Mouse (Mus musculus): ENCODE measurements around the gene Vps13d. TPM values are rescaled to one million over a fixed set of nuclear protein-coding genes. Genes with fewer than 3 reads are reported as not detected.

Vps13d gene
- polyA plus RNA-seq, 1 experiment, result 54.9 TPM

DNA sequence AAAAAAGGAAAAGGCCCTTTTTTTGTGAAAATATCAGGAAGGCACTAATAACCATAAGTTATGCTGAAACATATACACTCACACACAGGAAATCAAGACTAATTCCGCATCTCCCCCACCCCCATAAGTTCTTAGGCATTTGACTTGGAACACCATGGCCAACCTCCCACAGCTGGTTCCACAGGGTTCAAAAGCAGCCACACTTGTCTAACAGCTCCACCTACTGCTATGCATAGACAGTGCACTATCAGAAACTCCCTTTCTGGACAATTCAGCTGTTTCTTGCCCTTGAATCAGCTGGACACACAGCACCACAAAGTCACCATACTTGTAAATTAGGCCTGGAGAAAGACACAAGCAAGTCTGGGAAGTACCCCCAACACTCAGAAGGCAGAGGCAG is 33.6 kb downstream of the Vps13d start:
- no peak for DNase-seq (ENCODE audit: extremely low spot score in 1 of 2, low spot score in 1 of 2)

- peak in 1 of 2 experiments; percentile 76 for DNase-seq (ENCODE audit: extremely low spot score in 1 of 2, low spot score in 1 of 2)
Measured at GRCm38 (mm10) chr4:145155956-145156355, 38.8 kb downstream of the Vps13d start.

DNA sequence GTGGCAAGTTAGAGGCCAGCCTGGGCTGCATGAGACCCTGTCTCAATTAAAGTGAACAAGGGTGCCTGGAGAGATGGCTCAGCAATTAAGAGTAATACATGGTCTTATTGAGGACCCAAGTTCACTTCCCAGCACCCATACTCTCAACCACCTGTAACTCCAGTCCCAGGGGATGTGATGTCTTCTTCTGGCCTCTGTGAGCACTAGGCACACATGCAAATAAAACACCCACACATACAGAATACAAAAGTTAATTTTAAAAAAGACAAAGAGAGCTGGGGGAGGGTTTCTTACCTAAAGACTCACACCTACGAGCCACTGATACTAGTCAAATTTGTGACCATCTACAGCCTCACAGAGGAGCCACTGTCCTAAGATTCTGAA is 43.7 kb downstream of the Vps13d start:
- DNase-seq (ENCODE audit: extremely low spot score in 1 of 2, low spot score in 1 of 2), result no peak

- no peak for DNase-seq (ENCODE audit: extremely low spot score in 1 of 2, low spot score in 1 of 2)
Measured at GRCm38 (mm10) chr4:145150345-145151102, 44.3 kb downstream of the Vps13d start.

- no peak for DNase-seq (ENCODE audit: extremely low spot score in 1 of 2, low spot score in 1 of 2)
Measured at GRCm38 (mm10) chr4:145147006-145147961, 47.5 kb downstream of the Vps13d start.

- no peak for DNase-seq (ENCODE audit: extremely low spot score in 1 of 2, low spot score in 1 of 2)
Measured at GRCm38 (mm10) chr4:145143533-145143932, 51.3 kb downstream of the Vps13d start.

DNA sequence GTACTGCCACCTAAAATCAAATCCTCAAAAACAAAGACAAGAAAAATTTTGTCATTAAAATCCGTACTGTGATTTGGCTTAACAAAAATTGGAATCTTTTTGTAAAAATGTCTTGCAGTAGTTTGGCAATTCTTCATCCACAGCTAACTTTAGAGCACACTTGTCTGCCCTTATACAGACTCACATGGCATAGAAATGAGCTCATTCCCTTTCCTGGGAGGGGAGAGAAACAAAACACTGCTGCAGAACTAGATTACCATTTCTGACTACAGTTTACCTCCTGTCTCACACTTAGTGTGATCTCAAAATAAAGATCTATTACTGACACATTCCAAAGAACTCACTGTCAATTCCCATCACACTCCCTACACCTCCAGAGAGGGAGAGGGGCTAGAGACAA is 58.1 kb downstream of the Vps13d start:
- no peak for DNase-seq (ENCODE audit: extremely low spot score in 1 of 2, low spot score in 1 of 2)

DNA sequence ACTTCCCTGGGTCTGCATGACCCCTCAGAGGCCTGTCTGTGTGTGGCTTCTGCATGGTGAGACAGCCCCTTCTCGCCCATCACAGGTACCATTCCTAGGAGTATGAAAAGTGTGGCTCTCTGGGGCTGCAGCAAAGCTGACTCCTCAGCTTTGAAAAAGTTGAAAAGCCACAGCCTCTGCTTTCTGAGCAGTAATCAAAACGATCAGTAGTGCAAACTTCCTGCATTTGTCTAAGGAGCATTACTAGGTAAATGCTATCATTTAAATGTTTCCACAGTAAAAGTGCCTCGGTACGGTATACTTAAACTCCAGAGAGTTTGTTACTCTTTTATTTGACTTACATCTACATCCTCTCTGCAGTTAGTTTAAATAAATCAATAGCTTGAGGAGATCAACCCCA is 59.3 kb downstream of the Vps13d start:
- no peak for DNase-seq (ENCODE audit: extremely low spot score in 1 of 2, low spot score in 1 of 2)

DNA sequence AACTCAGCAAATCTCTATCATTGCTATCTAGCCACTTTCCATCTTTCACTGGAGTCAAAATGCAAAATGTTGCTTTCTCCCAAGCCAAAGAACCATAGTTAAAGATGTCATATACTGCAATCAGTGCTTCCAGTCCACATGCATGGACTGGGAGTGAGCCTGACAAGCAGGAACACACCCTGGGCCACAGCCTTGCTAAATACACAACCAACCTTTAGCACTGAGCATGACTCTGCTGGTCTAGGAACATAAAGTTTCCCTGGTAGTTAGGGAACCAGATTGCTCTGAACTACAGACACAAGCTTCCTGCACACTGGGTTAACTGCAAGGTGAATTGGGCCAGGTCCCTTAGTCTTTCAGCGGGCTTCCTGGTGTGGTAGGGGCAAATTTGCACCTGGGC is 64.0 kb downstream of the Vps13d start:
- DNase-seq (ENCODE audit: extremely low spot score in 1 of 2, low spot score in 1 of 2), result no peak

DNA sequence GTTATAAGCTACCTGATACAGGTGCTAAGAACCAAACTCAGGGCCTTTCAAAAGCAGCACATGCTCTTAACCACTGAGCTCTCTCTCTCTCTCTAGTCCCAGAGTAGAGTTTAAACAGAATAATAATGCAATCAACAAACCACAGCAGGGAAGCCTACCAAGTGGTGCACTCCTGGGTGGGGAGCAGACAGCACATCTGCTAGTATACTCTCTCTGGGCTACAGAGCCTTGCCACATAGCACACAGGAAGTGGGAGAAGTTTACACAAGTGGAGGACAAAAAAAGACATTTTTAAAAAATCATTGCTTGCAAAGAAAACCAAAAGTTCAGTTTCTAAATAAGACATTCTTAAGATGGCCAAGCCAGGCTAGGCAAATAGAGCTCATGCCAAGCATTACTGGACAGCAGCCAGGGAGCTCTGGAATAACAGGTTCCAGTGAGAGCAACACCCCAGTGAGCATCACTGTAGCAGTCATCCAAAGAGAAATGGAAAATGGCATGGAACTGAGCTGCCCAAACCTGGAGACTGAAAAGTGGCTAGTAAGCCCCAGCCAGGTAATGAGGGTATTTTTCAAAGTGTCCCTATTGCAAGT is 64.8 kb downstream of the Vps13d start:
- DNase-seq (ENCODE audit: extremely low spot score in 1 of 2, low spot score in 1 of 2), result peak; percentile 75 to 82

- DNase-seq (ENCODE audit: extremely low spot score in 1 of 2, low spot score in 1 of 2), result peak; percentile 46 to 68
Measured at GRCm38 (mm10) chr4:145125463-145126220, 69.2 kb downstream of the Vps13d start.

GRCm38 (mm10) chr4:145124419-145124818 is 70.4 kb downstream of the Vps13d start:
- no peak for DNase-seq (ENCODE audit: extremely low spot score in 1 of 2, low spot score in 1 of 2)

DNA sequence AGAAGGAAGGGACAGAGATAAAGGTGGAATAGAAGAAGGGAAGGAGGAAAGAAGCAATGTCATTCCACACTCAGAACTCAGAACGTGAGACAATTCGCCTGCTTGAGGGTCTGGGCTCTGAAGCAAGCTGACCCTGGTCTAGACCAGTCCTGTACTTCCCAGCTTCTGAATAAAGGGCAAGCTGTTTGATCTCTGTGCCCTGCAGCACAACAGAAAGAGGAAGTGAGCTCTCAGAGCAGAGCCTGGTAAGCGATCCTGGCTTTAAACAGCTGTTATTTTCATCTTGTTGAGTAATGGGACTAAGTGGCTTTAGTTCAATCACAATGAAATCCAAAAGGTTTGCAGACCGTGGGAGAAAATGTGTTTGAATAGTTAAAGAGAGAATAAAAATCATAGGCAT is 83.2 kb downstream of the Vps13d start:
- DNase-seq (ENCODE audit: extremely low spot score in 1 of 2, low spot score in 1 of 2), result no peak

- DNase-seq (ENCODE audit: extremely low spot score in 1 of 2, low spot score in 1 of 2), result no peak
Measured at GRCm38 (mm10) chr4:145110736-145111135, 84.1 kb downstream of the Vps13d start.

DNA sequence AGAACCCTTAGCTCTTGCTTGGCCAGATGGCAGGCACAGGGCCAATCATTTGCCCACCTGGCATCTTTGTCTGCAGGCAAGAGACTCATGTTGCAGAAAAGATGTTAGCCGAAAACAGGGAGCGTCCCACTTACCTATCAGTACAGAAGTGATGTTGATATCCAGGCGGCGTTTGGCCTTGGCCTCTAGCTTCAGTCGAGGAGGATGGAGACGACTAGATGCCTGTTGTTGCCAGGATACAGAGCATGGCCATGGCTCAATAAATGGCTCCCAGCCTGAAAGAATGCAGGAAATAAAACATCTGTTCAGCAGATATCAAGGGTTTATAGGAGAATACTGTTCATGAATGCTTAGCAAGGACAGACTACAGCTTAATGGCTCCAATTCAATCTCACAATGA is 88.0 kb downstream of the Vps13d start:
- no peak for DNase-seq (ENCODE audit: extremely low spot score in 1 of 2, low spot score in 1 of 2)

DNA sequence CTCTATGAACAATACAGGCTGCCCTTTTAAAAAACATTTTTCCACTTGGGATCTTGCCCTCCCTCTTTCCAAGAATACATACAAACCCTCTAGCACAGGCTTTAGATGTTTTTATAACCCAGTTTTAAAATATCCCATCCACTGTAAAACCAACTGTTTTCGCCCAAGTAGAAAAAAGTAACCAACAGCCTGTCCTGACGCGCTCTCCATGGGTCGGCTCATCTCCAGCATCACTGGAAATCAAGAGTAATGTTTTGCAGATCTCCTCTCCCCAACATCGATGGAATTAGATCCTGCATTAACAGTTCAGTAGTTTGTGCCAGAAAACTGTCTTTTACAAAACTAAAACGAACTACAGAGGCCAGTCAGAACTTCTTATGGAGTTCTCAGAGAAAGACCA is 89.5 kb downstream of the Vps13d start:
- DNase-seq (ENCODE audit: extremely low spot score in 1 of 2, low spot score in 1 of 2), result peak in 1 of 2 experiments; percentile 23

GRCm38 (mm10) chr4:145104917-145105316 is 89.9 kb downstream of the Vps13d start:
- peak in 1 of 2 experiments; percentile 35 for DNase-seq (ENCODE audit: extremely low spot score in 1 of 2, low spot score in 1 of 2)

DNA sequence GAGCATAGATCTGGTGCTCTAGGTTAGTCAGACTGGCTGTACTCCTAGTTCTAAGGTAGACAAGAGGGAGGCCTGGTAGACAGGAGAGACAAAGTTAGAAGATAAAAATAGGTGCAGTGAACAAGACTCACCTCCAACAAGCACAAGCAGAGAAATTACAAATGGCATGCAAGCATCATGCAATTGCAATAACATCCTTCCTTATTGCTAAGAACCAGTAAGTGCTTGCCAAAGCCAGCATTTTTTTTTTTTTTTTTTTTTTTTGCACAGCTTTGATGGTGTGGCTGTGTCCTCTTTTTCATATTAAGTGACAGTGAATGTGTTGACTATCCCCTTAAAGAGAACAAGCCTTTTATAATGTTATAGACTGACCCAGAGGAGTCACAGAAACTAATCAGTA is 91.2 kb downstream of the Vps13d start:
- no peak for DNase-seq (ENCODE audit: extremely low spot score in 1 of 2, low spot score in 1 of 2)

- no peak for DNase-seq (ENCODE audit: extremely low spot score in 1 of 2, low spot score in 1 of 2)
Measured at GRCm38 (mm10) chr4:145101823-145102718, 92.7 kb downstream of the Vps13d start.

All from frontal cortex, adult 2 months (tissue).